Mouse (Mus musculus): Measurements from ENCODE around the gene Coq5. TPM values are rescaled to one million over a fixed set of nuclear protein-coding genes. Genes with fewer than 3 reads are reported as not detected.

Gene Coq5
- polyA plus RNA-seq, 1 experiment from 2014 or later: 55.1 TPM

DNA sequence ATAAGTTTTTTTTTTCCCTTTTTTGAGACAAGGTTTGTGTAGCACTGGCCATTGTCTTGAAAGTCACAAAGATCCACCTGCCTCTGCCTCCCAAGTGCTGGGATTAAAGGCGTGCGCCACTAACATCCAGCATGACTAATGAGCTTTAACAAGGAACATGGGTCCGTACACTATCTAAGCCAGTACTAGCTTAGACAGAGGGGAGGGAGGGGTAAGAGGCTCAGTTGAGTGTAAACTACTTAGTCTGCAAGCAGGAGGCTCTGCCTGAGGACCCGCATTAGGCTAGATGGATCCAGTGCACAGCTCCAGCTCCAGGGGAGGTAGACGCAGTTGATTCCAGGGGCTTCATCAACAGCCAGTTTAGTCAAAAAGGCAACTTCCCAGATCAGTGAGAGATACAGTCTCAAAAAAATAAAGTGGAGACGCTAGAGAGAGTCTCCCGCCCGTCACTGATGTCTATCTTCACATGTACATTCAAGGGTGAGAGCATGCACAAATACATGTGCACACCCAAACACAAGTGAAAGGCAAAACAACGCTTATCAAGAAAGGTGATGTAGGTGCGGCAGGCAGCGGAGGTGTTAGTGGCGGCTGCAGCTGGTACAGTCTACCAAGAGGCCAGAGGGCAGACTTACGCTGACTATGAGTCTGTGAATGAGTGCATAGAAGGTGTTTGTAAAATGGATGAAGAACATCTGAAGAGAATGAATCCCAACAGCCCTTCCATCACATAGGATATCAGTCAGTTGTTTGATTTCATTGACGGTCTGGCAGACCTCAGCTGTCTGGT lies 16.8 kb upstream of the Coq5 start:
- WGBS: 90% methylated on average over 14 of the region's 14 CpGs
- no peak overlapping the region for H3K9ac ChIP-seq (ENCODE audit: low read length)
- H3K9me3 ChIP-seq (replicated peaks; ENCODE audit: control insufficient read depth, low read length): no peaks in the 10 kb centered on the region
- ATAC-seq (no peak), DNase-seq (ENCODE audit: low spot score) (no peak)
- H3K4me3 ChIP-seq (ENCODE audit: low read depth, low read length): no peak overlapping the region
- H3K36me3 ChIP-seq (ENCODE audit: control insufficient read depth, insufficient read depth, low read length): peaks cover 42% of the 10 kb centered on the region
- H3K27me3 ChIP-seq (replicated peaks; ENCODE audit: control insufficient read depth, insufficient read depth, low read length): no peaks in the 10 kb centered on the region
- no peaks in the 10 kb centered on the region; the same call in 1 of the 2 replicates for H3K4me1 ChIP-seq (ENCODE audit: control insufficient read depth, insufficient read depth, low read length)
- no peak overlapping the region for H3K4me2 ChIP-seq (ENCODE audit: low read length)
- H3K27ac ChIP-seq (ENCODE audit: low read depth, low read length): no peak overlapping the region

DNA sequence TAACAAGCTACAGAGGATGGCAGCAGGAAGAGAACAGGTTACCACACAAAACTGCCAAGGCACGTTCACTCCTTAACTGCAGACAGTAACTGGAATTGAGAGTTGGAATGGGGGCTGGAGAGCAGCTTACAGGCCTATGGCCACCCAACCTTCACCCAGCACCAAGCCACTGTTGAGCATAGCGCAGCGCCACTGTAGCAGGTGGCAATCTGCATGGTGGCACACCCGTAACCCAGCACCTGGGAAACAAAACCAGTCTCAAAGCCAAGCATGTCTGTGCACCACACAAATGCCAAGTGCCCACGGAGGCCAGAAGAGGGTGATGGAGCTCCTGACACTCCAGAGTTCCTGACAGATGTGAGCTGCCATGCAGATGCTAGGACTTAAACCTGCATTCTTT lies 13.1 kb upstream of the Coq5 start:
- Histone ChIP-seq H3K9ac (ENCODE audit: low read length) (no peak overlapping the region; the same call in 1 of the 2 replicates), H3K36me3 (ENCODE audit: control insufficient read depth, insufficient read depth, low read length) (peaks cover 28% of the 10 kb centered on the region; the same call in 1 of the 2 replicates), H3K4me3 (ENCODE audit: low read depth, low read length) (no peak overlapping the region), H3K4me2 (ENCODE audit: low read length) (no peak overlapping the region), H3K4me1 (ENCODE audit: control insufficient read depth, insufficient read depth, low read length) (peaks cover 18% of the 10 kb centered on the region), H3K27me3 (replicated peaks; ENCODE audit: control insufficient read depth, insufficient read depth, low read length) (no peaks in the 10 kb centered on the region), H3K27ac (ENCODE audit: low read depth, low read length) (no peak overlapping the region), H3K9me3 (replicated peaks; ENCODE audit: control insufficient read depth, low read length) (no peaks in the 10 kb centered on the region)
- DNase-seq (ENCODE audit: low spot score): no peak
- no peak for ATAC-seq
- 94% methylated on average over 5 of the region's 5 CpGs for WGBS

DNA sequence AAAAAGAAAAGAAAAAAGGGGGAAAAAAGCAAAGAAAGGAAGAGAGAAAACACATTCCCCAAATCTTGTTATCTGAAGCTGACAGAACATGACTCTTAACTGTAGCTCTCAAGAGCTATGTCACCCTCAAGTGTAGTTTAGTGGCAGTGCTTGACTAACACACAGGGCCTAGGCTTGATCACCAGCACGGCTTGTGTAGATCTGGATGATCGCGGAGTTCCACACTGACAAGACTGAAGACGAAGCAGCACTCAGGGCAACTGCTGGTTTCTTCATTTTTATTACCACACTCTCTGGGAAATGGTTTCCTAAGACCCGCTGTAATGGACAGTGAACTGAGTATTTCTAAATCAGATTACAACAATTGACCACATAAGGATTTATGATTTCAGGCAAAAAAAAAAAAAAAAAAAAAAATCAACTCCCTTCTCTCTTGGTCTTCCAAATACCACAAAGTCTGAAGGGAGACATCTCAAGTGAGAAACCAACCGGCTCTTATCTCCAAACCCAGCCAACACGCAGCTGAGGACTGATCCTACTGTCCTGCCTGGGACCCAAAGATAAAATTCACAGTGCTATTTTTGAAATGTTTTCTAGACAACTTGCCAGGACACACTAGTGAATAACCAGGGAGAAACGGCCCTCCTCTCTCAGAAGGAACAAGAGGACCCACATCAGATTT lies 12.5 kb upstream of the Coq5 start:
- Histone ChIP-seq H3K4me1 (ENCODE audit: control insufficient read depth, insufficient read depth, low read length) (peaks cover 20% of the 10 kb centered on the region), H3K27ac (ENCODE audit: low read depth, low read length) (no peak overlapping the region), H3K9ac (ENCODE audit: low read length) (no peak overlapping the region), H3K27me3 (replicated peaks; ENCODE audit: control insufficient read depth, insufficient read depth, low read length) (no peaks in the 10 kb centered on the region), H3K4me2 (ENCODE audit: low read length) (no peak overlapping the region), H3K9me3 (replicated peaks; ENCODE audit: control insufficient read depth, low read length) (no peaks in the 10 kb centered on the region), H3K4me3 (ENCODE audit: low read depth, low read length) (no peak overlapping the region), H3K36me3 (ENCODE audit: control insufficient read depth, insufficient read depth, low read length) (peaks cover 28% of the 10 kb centered on the region; the same call in 1 of the 2 replicates)
- no peak for ATAC-seq
- 91% methylated on average over 8 of the region's 8 CpGs for WGBS
- no peak for DNase-seq (ENCODE audit: low spot score)

DNA sequence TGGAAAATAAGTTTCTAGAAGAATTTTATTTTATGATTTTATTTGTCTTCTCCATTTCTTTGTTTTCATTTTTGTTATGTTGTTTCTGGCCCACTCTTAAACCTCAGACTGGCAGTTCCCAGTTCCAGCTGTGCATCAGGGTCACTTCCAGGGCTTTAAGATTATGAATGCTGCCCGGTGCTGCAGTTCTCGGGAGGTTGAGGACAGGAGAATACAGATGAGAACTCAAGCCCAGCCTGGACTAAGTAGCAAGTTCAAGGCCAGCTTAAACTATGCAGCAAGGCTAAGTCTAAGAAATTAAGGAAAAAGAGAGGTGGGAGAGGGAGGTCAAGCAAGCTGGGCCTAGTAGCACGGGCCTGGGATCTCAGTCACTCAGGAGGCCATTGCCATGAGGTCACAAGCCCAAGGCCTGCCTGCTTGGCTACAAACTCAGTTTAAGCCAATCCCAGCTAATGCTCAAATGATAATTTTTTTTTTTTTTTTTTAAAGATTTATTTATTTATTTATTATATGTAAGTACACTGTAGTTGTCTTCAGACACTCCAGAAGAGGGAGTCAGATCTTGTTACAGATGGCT lies 11.9 kb upstream of the Coq5 start:
- no peak overlapping the region for H3K4me2 ChIP-seq (ENCODE audit: low read length)
- WGBS: 79% methylated on average over 3 of the region's 3 CpGs
- H3K9me3 ChIP-seq (replicated peaks; ENCODE audit: control insufficient read depth, low read length): no peaks in the 10 kb centered on the region
- H3K27ac ChIP-seq (ENCODE audit: low read depth, low read length): no peak overlapping the region
- H3K27me3 ChIP-seq (replicated peaks; ENCODE audit: control insufficient read depth, insufficient read depth, low read length): no peaks in the 10 kb centered on the region
- no peak overlapping the region for H3K9ac ChIP-seq (ENCODE audit: low read length)
- H3K4me3 ChIP-seq (ENCODE audit: low read depth, low read length): no peak overlapping the region
- peaks cover 20% of the 10 kb centered on the region for H3K4me1 ChIP-seq (ENCODE audit: control insufficient read depth, insufficient read depth, low read length)
- no peak for ATAC-seq
- DNase-seq (ENCODE audit: low spot score): no peak
- peaks cover 28% of the 10 kb centered on the region; the same call in 1 of the 2 replicates for H3K36me3 ChIP-seq (ENCODE audit: control insufficient read depth, insufficient read depth, low read length)

DNA sequence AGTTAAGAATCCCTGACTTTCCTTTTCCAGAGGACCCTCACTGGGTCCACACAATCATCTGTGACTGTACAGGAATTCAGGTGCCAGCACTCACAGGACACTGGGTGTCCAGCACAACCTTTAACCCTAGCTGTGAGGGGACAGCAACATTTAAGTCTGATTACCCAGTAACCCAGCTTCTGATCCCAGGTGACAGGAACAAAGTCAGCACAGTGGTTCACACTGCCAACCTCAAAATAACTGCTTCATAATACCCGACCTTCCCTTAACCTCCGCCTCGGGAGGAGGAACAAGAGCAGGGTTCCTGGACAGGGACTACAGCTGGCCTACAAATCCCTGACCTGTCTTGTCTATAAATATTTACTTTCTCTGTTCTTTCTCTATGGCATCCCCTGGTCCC lies 11.2 kb upstream of the Coq5 start:
- ATAC-seq (no peak), DNase-seq (ENCODE audit: low spot score) (no peak)
- no peak overlapping the region for H3K27ac ChIP-seq (ENCODE audit: low read depth, low read length)
- H3K9me3 ChIP-seq (replicated peaks; ENCODE audit: control insufficient read depth, low read length): no peaks in the 10 kb centered on the region
- H3K36me3 ChIP-seq (ENCODE audit: control insufficient read depth, insufficient read depth, low read length): peaks cover 28% of the 10 kb centered on the region; the same call in 1 of the 2 replicates
- H3K4me2 ChIP-seq (ENCODE audit: low read length): no peak overlapping the region
- no peaks in the 10 kb centered on the region for H3K27me3 ChIP-seq (replicated peaks; ENCODE audit: control insufficient read depth, insufficient read depth, low read length)
- H3K4me1 ChIP-seq (ENCODE audit: control insufficient read depth, insufficient read depth, low read length): peaks cover 23% of the 10 kb centered on the region
- H3K4me3 ChIP-seq (ENCODE audit: low read depth, low read length): no peak overlapping the region
- WGBS: 86% methylated on average over 3 of the region's 3 CpGs
- H3K9ac ChIP-seq (ENCODE audit: low read length): no peak overlapping the region

DNA sequence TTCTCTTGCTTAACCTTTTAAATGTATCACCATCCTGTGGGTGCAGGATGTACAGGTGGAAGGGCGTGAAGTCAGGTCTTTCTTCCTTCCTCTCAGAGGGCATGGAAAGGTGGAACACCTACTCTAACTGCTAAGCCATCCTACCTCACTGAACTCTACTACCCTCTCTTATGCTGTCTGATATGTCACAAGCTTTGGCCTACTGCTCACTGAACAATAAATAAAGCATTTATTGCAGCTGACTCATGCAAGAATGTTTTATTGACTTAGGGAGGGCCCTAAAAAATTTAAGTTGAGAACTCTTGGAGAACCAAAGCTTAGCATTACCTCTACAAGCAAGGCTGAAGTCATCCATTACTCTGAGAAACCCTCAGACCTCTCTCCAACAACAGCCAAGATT lies 9.5 kb upstream of the Coq5 start:
- no peak overlapping the region for H3K9ac ChIP-seq (ENCODE audit: low read length)
- ATAC-seq (no peak), DNase-seq (ENCODE audit: low spot score) (no peak)
- 94% methylated on average over 1 of the region's 1 CpGs for WGBS
- peak overlapping the region; percentile 87; the same call in 1 of the 2 replicates for H3K4me2 ChIP-seq (ENCODE audit: low read length)
- peaks cover 28% of the 10 kb centered on the region; the same call in 1 of the 2 replicates for H3K36me3 ChIP-seq (ENCODE audit: control insufficient read depth, insufficient read depth, low read length)
- no peaks in the 10 kb centered on the region for H3K27me3 ChIP-seq (replicated peaks; ENCODE audit: control insufficient read depth, insufficient read depth, low read length)
- no peak overlapping the region for H3K4me3 ChIP-seq (ENCODE audit: low read depth, low read length)
- H3K4me1 ChIP-seq (ENCODE audit: control insufficient read depth, insufficient read depth, low read length): peaks cover 27% of the 10 kb centered on the region
- no peaks in the 10 kb centered on the region for H3K9me3 ChIP-seq (replicated peaks; ENCODE audit: control insufficient read depth, low read length)
- H3K27ac ChIP-seq (ENCODE audit: low read depth, low read length): no peak overlapping the region

DNA sequence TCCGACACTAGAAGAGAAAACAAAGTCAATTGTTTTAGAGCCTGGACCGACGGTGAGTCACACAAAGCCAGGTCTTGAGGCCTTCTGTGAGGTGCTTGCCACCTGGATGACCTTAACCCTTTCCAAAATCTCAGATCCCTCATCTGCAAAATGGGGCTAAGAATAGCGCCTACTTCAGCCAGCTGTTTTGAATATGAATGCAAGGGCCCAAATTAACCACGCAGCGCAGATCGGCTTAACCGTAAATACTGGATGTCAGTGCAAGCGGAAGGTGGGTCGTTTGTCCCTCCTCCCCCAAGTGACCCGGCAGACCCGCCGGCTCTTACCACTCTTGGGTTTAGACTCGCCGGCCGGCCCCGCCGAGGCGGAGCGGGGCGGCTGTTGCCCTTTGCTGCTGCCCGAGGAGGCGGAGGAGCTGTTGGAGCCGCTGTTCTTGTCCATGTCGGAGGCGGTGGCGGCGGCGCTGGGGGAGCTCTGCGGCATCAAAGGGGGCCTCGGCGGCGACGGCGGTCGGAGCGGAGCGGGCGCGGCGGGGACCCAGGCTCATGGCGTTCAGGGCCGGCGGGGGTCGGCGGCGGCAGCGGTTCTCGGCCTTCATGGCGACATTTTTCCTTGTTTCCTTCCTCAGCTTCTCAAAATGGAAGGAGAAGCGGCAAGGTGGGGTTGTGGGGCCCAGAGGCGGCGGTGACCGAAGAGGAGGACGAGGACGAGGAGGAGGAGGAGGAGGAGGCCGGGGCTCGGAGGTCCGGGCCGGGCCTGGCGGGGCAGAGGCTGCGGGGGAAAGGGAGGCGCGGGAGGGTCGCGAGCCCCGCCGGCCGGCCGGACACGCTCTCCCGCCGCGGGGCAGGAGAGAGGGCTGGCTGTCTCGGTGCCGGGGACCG lies 7.3 kb upstream of the Coq5 start:
- Histone ChIP-seq H3K4me1 (ENCODE audit: control insufficient read depth, insufficient read depth, low read length) (peaks cover 27% of the 10 kb centered on the region), H3K36me3 (ENCODE audit: control insufficient read depth, insufficient read depth, low read length) (peaks cover 20% of the 10 kb centered on the region; the same call in 1 of the 2 replicates), H3K27me3 (replicated peaks; ENCODE audit: control insufficient read depth, insufficient read depth, low read length) (no peaks in the 10 kb centered on the region), H3K27ac (ENCODE audit: low read depth, low read length) (peak overlapping the region; percentile 81; the same call in 1 of the 2 replicates), H3K9me3 (replicated peaks; ENCODE audit: control insufficient read depth, low read length) (no peaks in the 10 kb centered on the region), H3K9ac (ENCODE audit: low read length) (peak overlapping the region; percentile 97), H3K4me2 (ENCODE audit: low read length) (peak overlapping the region; percentile 87), H3K4me3 (ENCODE audit: low read depth, low read length) (peak overlapping the region; percentile 100)
- peak; percentile 71 for ATAC-seq
- peak; percentile 33 for DNase-seq (ENCODE audit: low spot score)
- under 1% methylated on average over 71 of the region's 77 CpGs for WGBS

DNA sequence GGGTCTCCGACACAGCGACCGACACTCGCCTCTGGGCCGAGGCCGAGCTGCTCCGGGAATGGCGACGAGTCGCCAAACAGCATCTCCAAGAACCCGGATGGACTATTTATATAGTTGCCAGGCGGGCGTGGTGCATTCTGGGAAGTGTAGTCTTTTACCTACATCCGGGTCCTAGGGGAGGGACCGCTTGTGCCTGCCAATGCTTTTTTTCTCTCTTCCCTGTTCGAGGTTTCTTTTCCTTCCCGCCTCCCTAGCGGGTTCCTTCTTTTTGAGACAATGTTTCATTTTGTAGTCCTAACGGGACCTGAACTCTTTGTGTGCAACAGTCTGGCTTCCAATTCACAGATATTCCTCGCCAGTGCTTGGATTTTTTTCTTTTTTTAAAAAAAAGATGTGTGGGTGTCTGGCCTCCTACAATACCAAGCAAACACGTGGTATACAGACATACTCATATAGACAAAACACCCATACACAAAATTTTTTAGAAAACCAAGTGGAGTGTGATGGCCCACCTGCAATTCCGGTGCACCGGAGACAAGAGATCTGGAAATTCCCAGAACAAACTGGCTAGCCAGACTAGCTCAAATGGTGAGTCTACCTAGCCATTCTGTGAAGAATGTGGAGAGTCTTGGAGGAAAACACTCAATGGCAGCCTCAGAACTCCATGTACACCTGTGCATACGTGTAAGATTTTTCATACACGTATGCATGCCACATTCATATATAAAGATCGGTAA lies 6.5 kb upstream of the Coq5 start, which contains the start of gene Rnf10:
Gene Rnf10 (minus strand): TSS at position 87 of the 737 bp plus-strand sequence.
- H3K27ac ChIP-seq (ENCODE audit: low read depth, low read length): peak within 1 kb of the TSS; percentile 84

More for the DNA sequence above, 6.5 kb upstream of the Coq5 start, which contains the start of gene Rnf10:
- ATAC-seq: peak; percentile 94
- Histone ChIP-seq H3K27me3 (replicated peaks; ENCODE audit: control insufficient read depth, insufficient read depth, low read length) (no peaks in the 10 kb centered on the region), H3K9me3 (replicated peaks; ENCODE audit: control insufficient read depth, low read length) (no peaks in the 10 kb centered on the region), H3K4me3 (ENCODE audit: low read depth, low read length) (peak within 1 kb of the TSS; percentile 100), H3K4me1 (ENCODE audit: control insufficient read depth, insufficient read depth, low read length) (peaks cover 27% of the 10 kb centered on the region), H3K4me2 (ENCODE audit: low read length) (peak within 1 kb of the TSS; percentile 87), H3K36me3 (ENCODE audit: control insufficient read depth, insufficient read depth, low read length) (peaks cover 20% of the 10 kb centered on the region; the same call in 1 of the 2 replicates), H3K9ac (ENCODE audit: low read length) (peak within 1 kb of the TSS; percentile 97)
- 13% methylated on average over 24 of the region's 26 CpGs for whole genome bisulfite sequencing
- peak; percentile 98 for DNase-seq (ENCODE audit: low spot score)

Data from forebrain, embryonic 14.5 days (tissue).